Mouse (Mus musculus): ENCODE measurements around the gene Nedd9. TPM values are rescaled to one million over a fixed set of nuclear protein-coding genes. Genes with fewer than 3 reads are reported as not detected.

Gene Nedd9
- polyA plus RNA-seq, 1 experiment = 60.8 TPM

DNA sequence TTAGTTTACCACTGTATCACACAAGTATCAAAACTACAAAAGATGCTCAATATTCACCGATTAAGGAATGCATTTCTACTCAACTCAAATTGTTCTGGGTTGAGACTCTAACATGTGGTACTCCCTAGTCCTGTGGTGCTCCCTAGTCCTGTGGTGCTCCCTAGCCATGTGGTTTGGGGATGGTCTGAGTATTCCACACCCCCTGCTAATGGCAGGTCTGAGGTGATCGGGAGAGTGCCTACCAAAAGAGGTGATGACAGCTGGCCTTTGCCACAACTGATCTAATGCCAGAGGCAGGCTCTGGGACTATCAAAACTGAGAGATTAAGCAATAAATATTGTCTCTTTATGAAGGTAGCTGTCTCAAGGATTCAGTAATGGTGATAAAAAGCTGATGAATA is 149.8 kb downstream of the Nedd9 start:
- no peak for DNase-seq
- 75% methylated on average over 2 of the region's 2 CpGs for WGBS
- H3K4me3 ChIP-seq (replicated peaks; ENCODE audit: extremely low read depth, low read depth, low read length) = no peak overlapping the region
- no peak for TF ChIP-seq POLR2A (IDR thresholded peaks at IDR 0.05; ENCODE audit: borderline replicate concordance, extremely low read depth, low read depth, low read length)
- peaks cover 43% of the 10 kb centered on the region for H3K4me1 ChIP-seq (ENCODE audit: control insufficient read depth, insufficient read depth, low read length)

DNA sequence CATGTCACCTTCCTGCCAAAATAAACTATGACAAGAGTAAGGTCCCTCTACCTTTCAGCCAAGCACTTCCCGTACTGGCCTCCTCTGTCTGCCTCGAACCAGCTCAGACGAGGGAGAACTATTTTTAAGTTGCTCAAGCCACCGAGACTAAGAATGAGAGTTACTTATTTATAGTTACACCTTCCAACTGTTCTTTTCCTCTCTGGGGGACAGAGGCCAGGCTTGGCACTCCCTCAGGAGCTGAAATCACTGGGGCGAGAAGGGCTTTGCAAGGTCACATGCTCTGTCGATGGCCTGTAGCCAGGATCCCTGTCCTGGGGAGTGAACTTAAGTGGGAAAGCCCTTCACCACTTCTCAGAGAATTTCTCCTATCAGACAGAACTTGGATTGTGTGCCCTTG is 150.9 kb downstream of the Nedd9 start:
- 12% methylated on average over 6 of the region's 6 CpGs for WGBS
- TF ChIP-seq CTCF (IDR thresholded peaks at IDR 0.05; ENCODE audit: insufficient read depth, low read length) = no peak
- no peak for TF ChIP-seq POLR2A (IDR thresholded peaks at IDR 0.05; ENCODE audit: borderline replicate concordance, extremely low read depth, low read depth, low read length)
- peak; percentile 77 for DNase-seq
- H3K4me1 ChIP-seq (ENCODE audit: control insufficient read depth, insufficient read depth, low read length) = peaks cover 44% of the 10 kb centered on the region
- H3K4me3 ChIP-seq (replicated peaks; ENCODE audit: extremely low read depth, low read depth, low read length) = no peak overlapping the region

DNA sequence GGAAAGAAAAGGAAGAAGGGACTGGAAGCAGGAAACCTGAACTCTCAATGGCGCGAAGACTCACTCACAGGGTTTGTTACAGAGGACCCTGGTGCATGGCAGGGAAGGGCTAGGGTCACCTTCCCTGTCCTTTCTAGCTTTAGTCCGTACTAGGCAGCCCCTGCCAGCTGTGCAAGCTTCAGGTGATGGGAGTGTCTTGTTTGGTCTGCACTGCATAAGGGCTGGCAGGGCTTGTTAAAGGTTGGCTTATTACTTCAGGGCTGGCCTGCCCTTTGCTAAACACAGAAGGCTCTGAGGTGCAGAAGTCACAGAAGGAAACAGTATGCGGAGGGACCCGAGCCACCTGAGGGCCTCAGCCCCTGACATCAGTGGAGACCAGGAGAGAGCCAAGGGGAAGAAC is 151.4 kb downstream of the Nedd9 start:
- DNase-seq = no peak
- TF ChIP-seq POLR2A (IDR thresholded peaks at IDR 0.05; ENCODE audit: borderline replicate concordance, extremely low read depth, low read depth, low read length) = no peak
- TF ChIP-seq CTCF (IDR thresholded peaks at IDR 0.05; ENCODE audit: insufficient read depth, low read length) = no peak
- 66% methylated on average over 5 of the region's 5 CpGs for WGBS
- Histone ChIP-seq H3K4me3 (replicated peaks; ENCODE audit: extremely low read depth, low read depth, low read length) (no peak overlapping the region), H3K4me1 (ENCODE audit: control insufficient read depth, insufficient read depth, low read length) (peaks cover 43% of the 10 kb centered on the region)

DNA sequence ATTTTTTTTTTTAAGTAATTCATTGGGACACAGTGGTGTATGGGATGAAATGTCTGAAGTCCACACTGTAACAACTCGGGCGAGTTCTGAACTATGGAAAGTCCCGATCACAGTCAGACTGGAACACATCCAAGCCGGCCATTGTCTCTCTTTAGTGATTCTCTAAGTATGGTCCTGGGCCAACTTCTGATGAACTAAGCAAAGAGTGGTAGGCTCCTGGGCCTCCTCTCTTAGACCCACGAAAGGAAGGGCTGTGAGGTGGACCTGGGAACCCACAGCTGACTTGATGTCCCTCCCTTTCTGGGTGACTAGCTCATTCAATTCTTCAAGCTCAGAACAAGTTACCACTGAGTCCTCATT is 152.5 kb downstream of the Nedd9 start:
- no peak for DNase-seq
- Histone ChIP-seq H3K4me3 (replicated peaks; ENCODE audit: extremely low read depth, low read depth, low read length) (no peak overlapping the region), H3K4me1 (ENCODE audit: control insufficient read depth, insufficient read depth, low read length) (peaks cover 44% of the 10 kb centered on the region)
- no peak for TF ChIP-seq CTCF (IDR thresholded peaks at IDR 0.05; ENCODE audit: insufficient read depth, low read length)
- TF ChIP-seq POLR2A (IDR thresholded peaks at IDR 0.05; ENCODE audit: borderline replicate concordance, extremely low read depth, low read depth, low read length) = no peak
- WGBS = 17% methylated on average over 5 of the region's 5 CpGs

DNA sequence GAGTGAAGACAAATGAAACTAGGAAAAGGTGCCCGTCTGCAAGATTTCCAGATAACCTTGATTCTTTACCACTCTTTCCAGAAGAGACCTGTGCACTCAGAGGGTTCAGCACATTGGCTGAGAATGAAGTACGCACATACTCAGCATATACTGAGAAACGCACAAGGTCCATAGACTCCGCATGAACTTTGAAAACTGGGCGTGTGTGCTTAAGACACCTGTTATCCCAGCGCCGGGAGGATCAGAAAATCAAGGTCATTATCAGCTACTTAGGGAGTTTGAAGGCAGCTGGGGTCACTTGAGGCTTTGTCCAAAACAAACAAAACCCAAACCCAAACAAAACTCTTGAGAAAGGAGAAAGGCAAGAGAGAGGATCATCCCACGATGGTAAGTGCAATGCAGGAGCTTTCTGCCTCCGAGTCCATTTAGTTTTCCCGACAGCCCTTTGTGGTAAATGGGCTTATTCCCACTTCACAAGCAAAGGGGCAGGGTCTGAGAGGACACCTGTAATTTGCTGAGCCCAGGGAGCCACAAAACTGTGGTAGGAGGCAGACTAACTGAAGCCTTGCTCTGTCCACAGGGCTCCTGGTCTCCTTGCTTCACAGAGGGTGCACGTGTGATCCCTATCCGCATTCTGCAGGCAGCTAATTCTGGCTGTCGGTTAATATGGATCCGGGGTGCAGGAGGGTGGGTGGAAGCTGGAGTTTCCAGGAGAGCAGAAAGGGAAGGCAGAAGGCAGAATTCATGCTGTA is 153.1 kb downstream of the Nedd9 start:
- H3K4me1 ChIP-seq (ENCODE audit: control insufficient read depth, insufficient read depth, low read length) = peaks cover 40% of the 10 kb centered on the region
- 37% methylated on average over 14 of the region's 14 CpGs for whole genome bisulfite sequencing
- DNase-seq = peak; percentile 33

DNA sequence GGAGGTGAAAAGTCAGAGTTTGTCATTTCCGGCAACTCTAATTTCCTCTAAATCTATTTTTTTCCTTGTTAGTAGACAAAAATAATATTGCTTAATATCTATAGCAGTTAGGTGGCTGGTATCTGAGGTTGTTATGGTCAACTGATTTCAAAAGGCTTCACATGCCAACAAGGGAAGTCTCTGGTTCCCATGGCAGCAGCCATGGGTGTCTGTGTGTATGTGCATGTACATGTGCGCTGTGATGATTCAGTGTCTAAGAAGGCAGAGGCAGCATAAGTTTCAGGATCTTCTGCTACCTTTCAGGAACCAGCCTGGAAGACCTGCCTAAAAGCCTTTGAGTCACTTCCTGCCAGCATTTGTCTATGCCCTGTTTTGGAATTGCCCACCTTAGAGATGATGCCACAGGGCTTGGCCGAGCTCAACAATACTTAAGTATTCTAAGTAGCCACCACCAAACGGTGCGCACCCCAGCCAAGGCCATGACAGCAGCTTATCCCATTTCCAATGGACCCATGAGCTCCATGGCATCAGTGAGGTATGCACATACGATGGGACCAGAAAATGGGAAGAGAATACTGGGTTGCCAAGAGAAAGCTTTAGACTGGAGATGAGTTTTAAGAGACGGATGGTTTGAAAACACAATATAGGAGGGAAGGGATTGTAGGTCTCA is 155.4 kb downstream of the Nedd9 start:
- TF ChIP-seq POLR2A (IDR thresholded peaks at IDR 0.05; ENCODE audit: borderline replicate concordance, extremely low read depth, low read depth, low read length) (no peak), CTCF (IDR thresholded peaks at IDR 0.05; ENCODE audit: insufficient read depth, low read length) (no peak)
- Histone ChIP-seq H3K4me1 (ENCODE audit: control insufficient read depth, insufficient read depth, low read length) (peaks cover 39% of the 10 kb centered on the region), H3K4me3 (replicated peaks; ENCODE audit: extremely low read depth, low read depth, low read length) (no peak overlapping the region)
- 79% methylated on average over 7 of the region's 7 CpGs for WGBS
- no peak for DNase-seq

More for the DNA sequence above, 153.1 kb downstream of the Nedd9 start:
- TF ChIP-seq POLR2A (IDR thresholded peaks at IDR 0.05; ENCODE audit: borderline replicate concordance, extremely low read depth, low read depth, low read length) (no peak), CTCF (IDR thresholded peaks at IDR 0.05; ENCODE audit: insufficient read depth, low read length) (no peak)
- H3K4me3 ChIP-seq (replicated peaks; ENCODE audit: extremely low read depth, low read depth, low read length) = no peak overlapping the region

DNA sequence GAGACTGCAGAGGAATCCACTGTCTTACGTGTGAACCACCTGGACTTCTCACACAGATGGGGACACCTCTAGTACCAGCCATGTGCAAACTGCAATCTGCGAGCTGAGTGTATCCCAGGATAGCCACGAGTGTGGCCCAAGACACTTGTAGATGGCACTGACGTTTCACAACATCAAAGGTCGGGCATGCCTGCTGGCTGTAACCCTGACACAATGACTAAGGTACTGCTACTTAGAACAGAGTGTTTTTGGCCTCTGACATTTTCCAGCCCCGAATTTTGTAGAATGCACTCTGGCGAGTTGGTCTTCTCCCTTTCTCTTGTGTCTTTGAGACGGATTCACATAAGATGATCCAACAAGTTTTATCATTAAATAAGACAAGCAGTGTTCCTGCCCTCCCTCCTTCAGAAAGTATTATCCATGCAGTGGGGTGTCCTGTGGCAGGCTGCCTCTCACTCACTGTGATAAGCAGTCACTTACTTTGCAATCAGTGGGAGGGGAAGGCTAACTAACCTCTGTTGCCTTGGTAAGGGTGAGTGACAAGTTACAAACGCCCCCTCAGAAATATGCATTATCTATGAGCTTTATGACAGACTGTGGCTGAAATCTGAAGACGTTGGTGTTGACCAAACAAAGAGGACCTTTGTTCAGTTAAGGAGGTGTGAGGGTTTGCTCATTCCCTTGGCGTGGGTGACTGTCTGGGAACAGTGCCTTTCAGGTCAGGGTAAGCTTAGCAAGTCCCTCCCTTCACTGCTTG is 156.4 kb downstream of the Nedd9 start:
- peaks cover 32% of the 10 kb centered on the region for H3K4me1 ChIP-seq (ENCODE audit: control insufficient read depth, insufficient read depth, low read length)

DNA sequence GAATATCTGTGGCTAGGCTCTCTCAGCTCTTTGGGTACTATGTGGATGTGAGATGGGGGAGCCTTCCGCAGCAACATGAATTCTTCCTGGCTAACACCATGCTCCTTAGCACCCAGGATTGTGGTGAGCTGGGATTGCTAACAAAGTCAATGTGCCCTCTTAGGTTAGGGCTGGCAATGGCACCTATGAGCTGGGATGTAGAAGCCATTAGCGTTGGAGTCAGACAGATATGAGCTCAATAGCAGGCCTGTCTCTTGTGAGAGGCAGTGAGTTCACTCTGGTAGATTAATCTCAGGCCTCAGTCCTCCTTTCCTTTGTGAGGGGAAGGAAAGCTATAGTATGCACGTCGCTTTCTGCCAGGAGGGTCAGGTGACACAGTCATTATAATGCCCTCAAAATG is 157.1 kb downstream of the Nedd9 start:
- Histone ChIP-seq H3K4me3 (replicated peaks; ENCODE audit: extremely low read depth, low read depth, low read length) (no peak overlapping the region), H3K4me1 (ENCODE audit: control insufficient read depth, insufficient read depth, low read length) (peaks cover 29% of the 10 kb centered on the region)
- TF ChIP-seq CTCF (IDR thresholded peaks at IDR 0.05; ENCODE audit: insufficient read depth, low read length) (no peak), POLR2A (IDR thresholded peaks at IDR 0.05; ENCODE audit: borderline replicate concordance, extremely low read depth, low read depth, low read length) (no peak)
- WGBS = 80% methylated on average over 4 of the region's 4 CpGs
- DNase-seq = no peak

More for the DNA sequence above, 156.4 kb downstream of the Nedd9 start:
- TF ChIP-seq POLR2A (IDR thresholded peaks at IDR 0.05; ENCODE audit: borderline replicate concordance, extremely low read depth, low read depth, low read length) = no peak
- no peak for TF ChIP-seq CTCF (IDR thresholded peaks at IDR 0.05; ENCODE audit: insufficient read depth, low read length)
- 47% methylated on average over 11 of the region's 11 CpGs for WGBS
- H3K4me3 ChIP-seq (replicated peaks; ENCODE audit: extremely low read depth, low read depth, low read length) = no peak overlapping the region
- no peak for DNase-seq

DNA sequence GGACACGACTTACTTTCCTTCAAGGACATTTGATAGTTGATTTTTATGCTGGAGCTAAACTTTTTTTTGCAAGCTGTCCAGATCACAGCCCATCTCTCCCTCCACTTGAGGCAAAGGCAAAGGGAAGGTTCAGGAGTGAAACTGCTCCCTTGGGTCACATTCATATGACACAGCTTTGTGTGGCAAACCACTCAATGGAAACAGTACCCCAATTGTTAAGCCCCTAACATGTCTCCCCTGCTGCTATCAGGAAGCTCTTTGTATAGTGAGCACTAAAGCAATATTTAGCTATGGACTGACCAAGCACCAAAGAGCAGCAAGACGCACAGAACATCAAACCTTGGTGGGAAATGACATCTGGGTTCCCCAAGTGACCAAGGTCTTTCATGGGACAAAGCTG is 158.7 kb downstream of the Nedd9 start:
- H3K4me3 ChIP-seq (replicated peaks; ENCODE audit: extremely low read depth, low read depth, low read length) = no peak overlapping the region
- 57% methylated on average over 2 of the region's 2 CpGs for WGBS
- no peak for DNase-seq
- TF ChIP-seq CTCF (IDR thresholded peaks at IDR 0.05; ENCODE audit: insufficient read depth, low read length) = no peak
- TF ChIP-seq POLR2A (IDR thresholded peaks at IDR 0.05; ENCODE audit: borderline replicate concordance, extremely low read depth, low read depth, low read length) = no peak
- peaks cover 16% of the 10 kb centered on the region for H3K4me1 ChIP-seq (ENCODE audit: control insufficient read depth, insufficient read depth, low read length)

All from lung, adult 2 months (tissue).